7 mouse cellular contexts compared by ENCODE assay signal in genomic region chr1:175692246-175692996, GRCm38 (mm10). TPM values are rescaled to one million over a fixed set of nuclear protein-coding genes. Genes with fewer than 3 reads are reported as not detected.
DNase-seq lines count a peak whose midpoint lies in the region; ATAC-seq lines count a peak whose summit lies in the region.

Gene Opn3, minus strand, starts transcription at chr1:175692776.
Gene Chml, minus strand, starts transcription at chr1:175692901.

- H3K9ac ChIP-seq in embryonic facial prominence, embryonic 12.5 days = peak within 1 kb of the TSS; percentile 75
- peak within 1 kb of the TSS; percentile 87 for H3K9ac ChIP-seq in limb, embryonic 11.5 days (ENCODE audit: low read length)
- peak within 1 kb of the TSS; percentile 84 for H3K9ac ChIP-seq in midbrain, embryonic 14.5 days (replicated peaks; ENCODE audit: low read length)

- peak within 1 kb of the TSS; percentile 74 for H3K4me2 ChIP-seq in embryonic facial prominence, embryonic 12.5 days (replicated peaks)
- peak within 1 kb of the TSS; percentile 75 for H3K4me2 ChIP-seq in limb, embryonic 11.5 days (ENCODE audit: low read depth, severe bottlenecking)
- peak within 1 kb of the TSS; percentile 92 for H3K4me2 ChIP-seq in midbrain, embryonic 14.5 days (ENCODE audit: low read length)

- peaks cover 18% of the 10 kb centered on the region; the same call in 1 of the 2 replicates for H3K4me1 ChIP-seq in embryonic facial prominence, embryonic 12.5 days
- H3K4me1 ChIP-seq in limb, embryonic 11.5 days (ENCODE audit: control insufficient read depth, insufficient read depth, low read length) = no peaks in the 10 kb centered on the region
- H3K4me1 ChIP-seq in midbrain, embryonic 14.5 days (ENCODE audit: control insufficient read depth, insufficient read depth, low read length) = peaks cover 22% of the 10 kb centered on the region

- ATAC-seq in embryonic facial prominence, embryonic 12.5 days (ENCODE audit: insufficient number of reproducible peaks, insufficient read depth, low FRiP score, low TSS enrichment) = peak; percentile 98
- ATAC-seq in limb, embryonic 11.5 days (ENCODE audit: insufficient number of reproducible peaks, low FRiP score, low TSS enrichment, low read depth) = peak; percentile 99
- peak; percentile 95 for ATAC-seq in midbrain, embryonic 14.5 days (ENCODE audit: low FRiP score, low TSS enrichment)

- H3K27ac ChIP-seq in embryonic facial prominence, embryonic 12.5 days = peak within 1 kb of the TSS; percentile 82
- H3K27ac ChIP-seq in limb, embryonic 11.5 days (replicated peaks; ENCODE audit: low read depth, low read length) = no peak within 1 kb of the TSS; the same call in 1 of the 2 replicates
- H3K27ac ChIP-seq in midbrain, embryonic 14.5 days (replicated peaks; ENCODE audit: low read depth, low read length) = peak within 1 kb of the TSS; percentile 90

- no peaks in the 10 kb centered on the region for H3K9me3 ChIP-seq in embryonic facial prominence, embryonic 12.5 days
- H3K9me3 ChIP-seq in limb, embryonic 11.5 days (ENCODE audit: control insufficient read depth, low read length) = no peaks in the 10 kb centered on the region
- H3K9me3 ChIP-seq in midbrain, embryonic 14.5 days (ENCODE audit: control insufficient read depth, low read length) = no peaks in the 10 kb centered on the region

- H3K4me3 ChIP-seq in embryonic facial prominence, embryonic 12.5 days = peak within 1 kb of the TSS; percentile 68
- peak within 1 kb of the TSS; percentile 66 for H3K4me3 ChIP-seq in limb, embryonic 11.5 days (ENCODE audit: low read depth, low read length)
- H3K4me3 ChIP-seq in midbrain, embryonic 14.5 days (replicated peaks; ENCODE audit: low read depth, low read length) = peak within 1 kb of the TSS; percentile 82

- peak; percentile 99 for DNase-seq in adrenal gland, postnatal 25 days
- peak; percentile 100 for DNase-seq in heart, adult 11 months
- DNase-seq in kidney, adult 18-20 months = peak; percentile 99
- peak; percentile 99 for DNase-seq in limb, embryonic 11.5 days (ENCODE audit: low spot score)
- peak; percentile 99 for DNase-seq in midbrain, embryonic 14.5 days
- DNase-seq in spleen, adult 18-20 months = peak; percentile 99

- peaks cover 7% of the 10 kb centered on the region; the same call in 1 of the 2 replicates for H3K36me3 ChIP-seq in embryonic facial prominence, embryonic 12.5 days
- no peaks in the 10 kb centered on the region for H3K36me3 ChIP-seq in limb, embryonic 11.5 days (ENCODE audit: control insufficient read depth, insufficient read depth, low read length)
- no peaks in the 10 kb centered on the region for H3K36me3 ChIP-seq in midbrain, embryonic 14.5 days (ENCODE audit: control insufficient read depth, insufficient read depth, low read length)

- WGBS in embryonic facial prominence, embryonic 12.5 days = under 1% methylated on average over 73 of the region's 73 CpGs
- under 1% methylated on average over 58 of the region's 73 CpGs for WGBS in limb, embryonic 11.5 days
- WGBS in midbrain, embryonic 14.5 days = under 1% methylated on average over 71 of the region's 73 CpGs

- H3K27me3 ChIP-seq in embryonic facial prominence, embryonic 12.5 days = no peaks in the 10 kb centered on the region
- no peaks in the 10 kb centered on the region for H3K27me3 ChIP-seq in limb, embryonic 11.5 days (ENCODE audit: control insufficient read depth, insufficient read depth, low read length)
- no peaks in the 10 kb centered on the region for H3K27me3 ChIP-seq in midbrain, embryonic 14.5 days (ENCODE audit: control insufficient read depth, insufficient read depth, low read length)

RNA-seq across cellular contexts. Expression of gene Opn3, which starts in this region (rescaled TPM):
- 7.2 and 10.4 TPM in 2 replicates for total RNA-seq in adrenal gland, postnatal 25 days (2021)
- 8.2 and 9.4 TPM in 2 replicates for polyA plus RNA-seq in embryonic facial prominence, embryonic 12.5 days (2016; fragmentation: Nextera tagmentation; extraction: Ambion mirVana)
- 10.5 and 11.8 TPM in 2 replicates for polyA plus RNA-seq in limb, embryonic 11.5 days (2014; fragmentation: Nextera tagmentation; extraction: Ambion mirVana)
- polyA plus RNA-seq in midbrain, embryonic 14.5 days (2014; fragmentation: Nextera tagmentation; extraction: Ambion mirVana) = 6.3 and 6.5 TPM in 2 replicates

RNA-seq across cellular contexts. Expression of gene Chml, which starts in this region (rescaled TPM):
- total RNA-seq in adrenal gland, postnatal 25 days (2021) = 9.1 and 10.3 TPM in 2 replicates
- polyA plus RNA-seq in embryonic facial prominence, embryonic 12.5 days (2016; fragmentation: Nextera tagmentation; extraction: Ambion mirVana) = 3.4 and 3.8 TPM in 2 replicates
- 3.6 and 5.2 TPM in 2 replicates for polyA plus RNA-seq in limb, embryonic 11.5 days (2014; fragmentation: Nextera tagmentation; extraction: Ambion mirVana)
- polyA plus RNA-seq in midbrain, embryonic 14.5 days (2014; fragmentation: Nextera tagmentation; extraction: Ambion mirVana) = 5.6 TPM in 2 replicates
